Comparison of ENCODE assay signal across 8 mouse cellular contexts in the genomic region with DNA sequence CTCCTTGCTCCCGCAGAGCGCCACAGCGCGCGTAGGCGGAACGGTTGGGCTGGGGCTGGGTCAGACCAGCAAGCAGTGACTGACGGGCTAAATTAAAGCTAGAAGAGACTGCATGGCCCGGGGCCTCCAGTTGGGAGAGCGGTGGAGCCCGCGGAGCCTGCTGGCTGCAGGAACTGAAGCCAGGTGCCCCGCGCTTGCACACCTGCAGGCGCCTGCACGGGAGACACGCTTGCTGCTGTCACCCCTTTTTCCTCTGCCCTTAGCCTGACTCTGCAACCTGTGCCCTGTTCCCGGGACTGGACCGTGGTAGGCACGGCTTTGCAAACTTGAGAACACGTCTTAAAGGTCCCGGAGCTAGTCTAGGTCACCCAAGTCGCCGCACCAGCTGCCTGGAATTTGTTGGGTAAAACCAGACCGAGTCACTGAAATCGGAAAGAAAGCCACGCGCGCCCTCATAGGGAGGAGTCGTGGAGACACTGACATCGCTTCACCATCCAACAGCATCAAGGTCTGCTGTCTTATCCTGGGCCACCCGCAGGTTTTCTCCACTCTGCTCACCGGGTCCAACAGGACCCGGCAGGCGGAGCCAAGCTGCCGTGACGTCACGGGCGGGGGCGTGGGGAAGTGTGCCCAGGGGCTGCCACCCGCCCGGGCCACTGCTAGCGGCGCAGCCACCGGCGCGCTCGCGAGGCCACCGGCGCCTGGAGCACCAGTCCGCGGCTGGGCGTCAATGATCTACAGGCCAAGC. TPM values are rescaled to one million over a fixed set of nuclear protein-coding genes. Genes with fewer than 3 reads are reported as not detected.
DNase-seq lines count a peak whose midpoint lies in the region; ATAC-seq and TF ChIP-seq lines count a peak whose summit lies in the region.

TSS of gene Sstr2 (plus strand) at position 671 of the 748 bp plus-strand sequence.

- peak; percentile 44 to 65 for DNase-seq in CD8-positive naive resting alpha-beta T cell, adult 2 months (ENCODE audit: low read depth in 2 of 2, low spot score in 2 of 2)
- DNase-seq in forebrain, embryonic 10.5 days (ENCODE audit: extremely low spot score, low spot score), result peak; percentile 67
- peak; percentile 60 to 61 for DNase-seq in heart, postnatal 10 days
- DNase-seq in kidney, postnatal 36 days, result peak; percentile 83 to 93
- peak; percentile 59 to 72 for DNase-seq in lung, adult 18-20 months
- peak; percentile 85 for DNase-seq in thymus, adult 2 months

- peak; percentile 86 for ATAC-seq in neural tube, embryonic 15.5 days (ENCODE audit: low FRiP score)

- under 1% methylated on average over 54 of the region's 54 CpGs for WGBS in bone marrow, adult 2 months
- 1% methylated on average over 54 of the region's 54 CpGs for WGBS in forebrain, embryonic 10.5 days
- WGBS in neural tube, embryonic 15.5 days, result under 1% methylated on average over 54 of the region's 54 CpGs
- WGBS in thymus, adult 2 months, result under 1% methylated on average over 54 of the region's 54 CpGs

- no peak for TF ChIP-seq POLR2A in bone marrow, adult 2 months (IDR thresholded peaks at IDR 0.05; ENCODE audit: borderline replicate concordance, control insufficient read depth, low read depth, low read length)
- peak; percentile 2; the same call in 1 of the 2 replicates for TF ChIP-seq POLR2A in thymus, adult 2 months (IDR thresholded peaks at IDR 0.05; ENCODE audit: control insufficient read depth, extremely low read depth, insufficient read depth, low read length, poor library complexity)

- H3K4me1 ChIP-seq in bone marrow, adult 2 months (ENCODE audit: control insufficient read depth, insufficient read depth, low read length), result no peaks in the 10 kb centered on the region; the same call in 1 of the 2 replicates
- H3K4me1 ChIP-seq in forebrain, embryonic 10.5 days, result peaks cover 50% of the 10 kb centered on the region
- H3K4me1 ChIP-seq in neural tube, embryonic 15.5 days, result peaks cover 39% of the 10 kb centered on the region
- peaks cover 68% of the 10 kb centered on the region for H3K4me1 ChIP-seq in thymus, adult 2 months (replicated peaks; ENCODE audit: control insufficient read depth, insufficient read depth, low read length)

- H3K4me2 ChIP-seq in neural tube, embryonic 15.5 days, result peak within 1 kb of the TSS; percentile 99

- peak within 1 kb of the TSS; percentile 49 for H3K4me3 ChIP-seq in bone marrow, adult 2 months (replicated peaks; ENCODE audit: control insufficient read depth, low read depth, low read length)
- H3K4me3 ChIP-seq in forebrain, embryonic 10.5 days, result peak within 1 kb of the TSS; percentile 63
- H3K4me3 ChIP-seq in neural tube, embryonic 15.5 days (replicated peaks), result peak within 1 kb of the TSS; percentile 53
- peak within 1 kb of the TSS; percentile 58 for H3K4me3 ChIP-seq in thymus, adult 2 months (ENCODE audit: control insufficient read depth, insufficient read depth, low read length)

- H3K27ac ChIP-seq in bone marrow, adult 2 months (ENCODE audit: control insufficient read depth, insufficient read depth, low read depth, low read length, poor library complexity), result no peak within 1 kb of the TSS; the same call in 1 of the 2 replicates
- H3K27ac ChIP-seq in forebrain, embryonic 10.5 days, result peak within 1 kb of the TSS; percentile 69
- peak within 1 kb of the TSS; percentile 46 for H3K27ac ChIP-seq in neural tube, embryonic 15.5 days (replicated peaks)
- no peak within 1 kb of the TSS for H3K27ac ChIP-seq in thymus, adult 2 months (ENCODE audit: control insufficient read depth, insufficient read depth, low read length)

- no peaks in the 10 kb centered on the region for H3K9me3 ChIP-seq in forebrain, embryonic 10.5 days
- H3K9me3 ChIP-seq in neural tube, embryonic 15.5 days (replicated peaks), result no peaks in the 10 kb centered on the region

- H3K27me3 ChIP-seq in forebrain, embryonic 10.5 days (ENCODE audit: poor library complexity, severe bottlenecking), result peaks cover 70% of the 10 kb centered on the region
- H3K27me3 ChIP-seq in neural tube, embryonic 15.5 days (replicated peaks), result 0 out of 2 replicates have a peak, but pooled peaks cover 18% of the 10 kb centered on the region
- H3K27me3 ChIP-seq in thymus, adult 2 months (ENCODE audit: control insufficient read depth, insufficient read depth, low read length), result no peaks in the 10 kb centered on the region; the same call in 1 of the 2 replicates

- peak within 1 kb of the TSS; percentile 64 for H3K9ac ChIP-seq in neural tube, embryonic 15.5 days (replicated peaks)

- no peaks in the 10 kb centered on the region for H3K36me3 ChIP-seq in forebrain, embryonic 10.5 days (replicated peaks)
- H3K36me3 ChIP-seq in neural tube, embryonic 15.5 days, result no peaks in the 10 kb centered on the region
- no peaks in the 10 kb centered on the region for H3K36me3 ChIP-seq in thymus, adult 2 months (ENCODE audit: control insufficient read depth, insufficient read depth, low read length)

- intact Hi-C loops in heart, postnatal 10 days (cut with DNase I), result loop anchor here (5.0 kb wide), 1 partner anchor 442 kb away; no protein-coding TSS in a partner anchor

- TF ChIP-seq CTCF in bone marrow, adult 2 months (IDR thresholded peaks at IDR 0.05; ENCODE audit: control insufficient read depth, insufficient read depth, low read length), result no peak
- TF ChIP-seq CTCF in thymus, adult 2 months (IDR thresholded peaks at IDR 0.05; ENCODE audit: borderline replicate concordance, control insufficient read depth, extremely low read depth, insufficient read depth, low read length, poor library complexity), result no peak

RNA-seq across cellular contexts. Expression of gene Sstr2, which starts in this region (rescaled TPM):
- polyA plus RNA-seq in bone marrow, adult 2 months (2011; ENCODE audit: insufficient read depth, insufficient read length, low replicate concordance, missing spikeins), result not detected in 2 replicates
- polyA plus RNA-seq in forebrain, embryonic 10.5 days (2016; fragmentation: Nextera tagmentation; extraction: Ambion mirVana), result 2.7 and 4.1 TPM in 2 replicates
- not detected for total RNA-seq in heart, postnatal 10 days (2021)
- polyA plus RNA-seq in neural tube, embryonic 15.5 days (2015; fragmentation: Nextera tagmentation; extraction: Ambion mirVana), result 11.6 and 14.0 TPM in 2 replicates
- 4.9 and 6.7 TPM in 2 replicates for polyA plus RNA-seq in thymus, adult 2 months (2012; rRNA removed)

Comparison
In these comparisons a context has a peak if more than half of its experiments do, and no peak if none do; other contexts are left out.
1. Peak in DNase-seq in heart, postnatal 10 days; RNA of the gene not detected or under 1 TPM.
2. H3K27ac ChIP-seq: peak in forebrain, embryonic 10.5 days (single experiment) and neural tube, embryonic 15.5 days (single experiment); none in bone marrow, adult 2 months (single experiment) and thymus, adult 2 months (single experiment).
3. Peak in every context shown above with its lines, with median percentiles within 50 percentile points of each other: DNase-seq and H3K4me3 ChIP-seq.